Mouse (Mus musculus): ENCODE measurements around the gene Snx30.
A peak's percentile ranks its signal among the peaks of the same experiment; 100 is the strongest.

DNA sequence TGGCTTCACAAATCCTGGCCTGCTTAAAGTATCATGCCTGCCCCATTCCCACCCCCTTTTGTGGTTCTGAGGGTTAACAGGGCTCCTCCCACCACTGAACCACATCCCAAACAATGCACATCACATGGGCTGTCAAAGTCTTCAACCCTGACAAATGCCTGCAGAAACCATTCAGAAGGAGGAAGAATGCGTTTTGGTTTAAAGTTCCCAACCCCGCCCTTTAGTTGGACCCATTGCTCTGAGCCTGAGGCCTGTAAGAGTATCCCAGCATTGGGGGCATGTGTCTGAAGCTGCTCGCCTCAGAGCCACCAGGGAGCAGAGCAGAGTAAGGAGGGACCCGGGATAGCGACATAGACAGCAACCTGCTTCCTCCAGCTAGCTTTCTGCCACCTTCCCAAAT, 68.2 kb downstream of the Snx30 start:
- TF ChIP-seq CTCF (IDR thresholded peaks at IDR 0.05) (0 out of 2 replicates have a peak, but pooled peaks have one; percentile 9), EP300 (IDR thresholded peaks at IDR 0.05; ENCODE audit: insufficient read depth, low read depth, low read length) (no peak), POLR2A (IDR thresholded peaks at IDR 0.05; ENCODE audit: insufficient read depth, low read depth, low read length) (no peak)
